Mouse (Mus musculus) lung, adult 2 months (tissue): ENCODE measurements around the gene Abracl. TPM values are rescaled to one million over a fixed set of nuclear protein-coding genes. Genes with fewer than 3 reads are reported as not detected.
A peak's percentile ranks its signal among the peaks of the same experiment; 100 is the strongest.

Experiments
- DNase-seq: peaks from one replicate; pipeline ENCODE4 v3.0.0; 2022
- H3K4me1 ChIP-seq: fragments of 200-500 bp; 2 replicates; pipeline ENCODE4 v1.6.1; 2011; ENCODE audit warnings: low read length; ENCODE audit not compliant: control insufficient read depth, insufficient read depth
- H3K4me3 ChIP-seq: fragments of 200-500 bp; replicated peaks from 2 replicates; pipeline ENCODE3; 2011; ENCODE audit warnings: low read depth, mild to moderate bottlenecking, control low read depth, low read length; ENCODE audit errors: extremely low read depth
- CTCF ChIP-seq: fragments of 200-500 bp; IDR thresholded peaks from 2 replicates; pipeline ENCODE4 v1.5.1; 2011; ENCODE audit warnings: mild to moderate bottlenecking, low read length, control low read depth; ENCODE audit not compliant: insufficient read depth
- POLR2A ChIP-seq: fragments of 200-500 bp; IDR thresholded peaks from 2 replicates; pipeline ENCODE4 v1.6.1; 2011; ENCODE audit warnings: low read depth, mild to moderate bottlenecking, control low read depth, low read length, borderline replicate concordance; ENCODE audit errors: extremely low read depth
- WGBS: fragments of 180-500 bp; shearing (Covaris S2); methylation state at CpG from one replicate; pipeline ENCODE4 v1.1.7; 2018; 5-methylcytosine and 5-hydroxymethylcytosine counted together
- polyA plus RNA-seq: library from polyadenylated mRNA; depleted of rRNA; stranded (reverse); fragments of >200 nt; gene quantifications from 2 replicates; pipeline ENCODE4 v1.2.3, GENCODE M21; 2012

Abracl gene
- polyA plus RNA-seq, 1 experiment = 8.4 TPM

GRCm38 (mm10) chr10:18036849-18037248 lies 13.8 kb upstream of the Abracl start:
- Histone ChIP-seq H3K4me3 (no peak overlapping the region), H3K4me1 (peaks cover 2% of the 10 kb centered on the region; the same call in 1 of the 2 replicates)
- TF ChIP-seq CTCF = no peak
- TF ChIP-seq POLR2A = no peak
- 39% methylated on average over 5 of the region's 5 CpGs for WGBS
- DNase-seq = no peak

- 98% methylated on average over 4 of the region's 4 CpGs for WGBS
- Histone ChIP-seq H3K4me1 (peaks cover 2% of the 10 kb centered on the region; the same call in 1 of the 2 replicates), H3K4me3 (no peak overlapping the region)
- DNase-seq = no peak
- no peak for TF ChIP-seq CTCF
- TF ChIP-seq POLR2A = no peak
Observed at GRCm38 (mm10) chr10:18034408-18034807, 11.3 kb upstream of the Abracl start.

- peak overlapping the region; percentile 79 for H3K4me3 ChIP-seq
- peak; percentile 70 for DNase-seq
- under 1% methylated on average over 21 of the region's 21 CpGs for WGBS
- peaks cover 2% of the 10 kb centered on the region; the same call in 1 of the 2 replicates for H3K4me1 ChIP-seq
- TF ChIP-seq CTCF = no peak
- TF ChIP-seq POLR2A = no peak
Observed at GRCm38 (mm10) chr10:18022312-18022711, 776 bp downstream of the Abracl start.

GRCm38 (mm10) chr10:18021576-18022311 lies 1.3 kb downstream of the Abracl start:
- H3K4me1 ChIP-seq = peaks cover 2% of the 10 kb centered on the region; the same call in 1 of the 2 replicates
- 35% methylated on average over 14 of the region's 14 CpGs for WGBS
- DNase-seq = no peak
- peak overlapping the region; percentile 79 for H3K4me3 ChIP-seq
- no peak for TF ChIP-seq POLR2A
- no peak for TF ChIP-seq CTCF

- Histone ChIP-seq H3K4me1 (peaks cover 2% of the 10 kb centered on the region; the same call in 1 of the 2 replicates), H3K4me3 (no peak overlapping the region)
- WGBS = 96% methylated on average over 1 of the region's 1 CpGs
- no peak for TF ChIP-seq CTCF
- TF ChIP-seq POLR2A = no peak
- DNase-seq = no peak
Observed at GRCm38 (mm10) chr10:18020846-18021245, 2.2 kb downstream of the Abracl start.

GRCm38 (mm10) chr10:18020443-18020842 lies 2.6 kb downstream of the Abracl start:
- WGBS = 88% methylated on average over 7 of the region's 7 CpGs

GRCm38 (mm10) chr10:18011761-18012160 lies 11.3 kb downstream of the Abracl start:
- no peak for TF ChIP-seq CTCF
- no peak for TF ChIP-seq POLR2A
- no peaks in the 10 kb centered on the region for H3K4me1 ChIP-seq
- WGBS = 58% methylated on average over 5 of the region's 5 CpGs

More at GRCm38 (mm10) chr10:18020443-18020842, 2.6 kb downstream of the Abracl start:
- peaks cover 2% of the 10 kb centered on the region; the same call in 1 of the 2 replicates for H3K4me1 ChIP-seq
- no peak for DNase-seq
- TF ChIP-seq POLR2A (no peak), CTCF (no peak)
- H3K4me3 ChIP-seq = no peak overlapping the region

GRCm38 (mm10) chr10:18009744-18010143 lies 13.3 kb downstream of the Abracl start:
- no peak for DNase-seq
- WGBS = 79% methylated on average over 1 of the region's 1 CpGs
- TF ChIP-seq CTCF (no peak), POLR2A (no peak)
- no peak overlapping the region for H3K4me3 ChIP-seq
- no peaks in the 10 kb centered on the region for H3K4me1 ChIP-seq

More at GRCm38 (mm10) chr10:18011761-18012160, 11.3 kb downstream of the Abracl start:
- H3K4me3 ChIP-seq = no peak overlapping the region
- no peak for DNase-seq

- TF ChIP-seq CTCF = no peak
- TF ChIP-seq POLR2A = no peak
- no peak for DNase-seq
- Histone ChIP-seq H3K4me3 (no peak overlapping the region), H3K4me1 (no peaks in the 10 kb centered on the region)
Observed at GRCm38 (mm10) chr10:18008118-18008517, 15.0 kb downstream of the Abracl start.

- Histone ChIP-seq H3K4me3 (no peak overlapping the region), H3K4me1 (no peaks in the 10 kb centered on the region)
- DNase-seq = no peak
- no peak for TF ChIP-seq CTCF
- no peak for TF ChIP-seq POLR2A
- WGBS = 91% methylated on average over 3 of the region's 3 CpGs
Observed at GRCm38 (mm10) chr10:18007243-18007642, 15.8 kb downstream of the Abracl start.
